Mouse (Mus musculus) cerebellum, postnatal 14 days (tissue): ENCODE data around the gene Strip1.

Experiments
- DNase-seq, 2 experiments: peaks; one replicate each; pipeline ENCODE4 v3.0.0; 2021; ENCODE audit warnings: mixed read lengths in 2 of 2

Strip1 gene

GRCm38 (mm10) chr3:107626751-107627150 is 4.7 kb downstream of the Strip1 start:
- DNase-seq, result no peak

DNA sequence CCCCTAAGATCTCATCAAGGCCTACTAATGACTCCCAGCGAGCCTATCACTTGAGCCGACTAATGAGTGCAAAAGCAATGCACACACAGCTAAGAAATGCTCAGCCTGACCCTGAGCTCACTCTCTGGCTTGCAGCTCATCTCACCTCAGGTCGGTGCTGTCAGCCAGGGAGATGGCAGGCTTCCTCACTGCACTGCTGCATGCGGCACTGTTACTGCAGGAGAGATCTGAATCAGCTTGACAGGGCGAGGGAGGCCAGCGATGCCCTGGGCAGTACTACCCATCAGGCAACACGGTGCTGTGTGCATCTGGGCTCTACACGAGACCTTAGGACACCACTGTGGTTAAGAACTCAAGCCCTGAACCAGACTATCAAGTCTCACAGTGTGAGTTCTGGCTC is 6.0 kb downstream of the Strip1 start:
- DNase-seq, result no peak

GRCm38 (mm10) chr3:107624424-107624823 is 7.1 kb downstream of the Strip1 start:
- DNase-seq, result no peak

- no peak for DNase-seq
Observed at GRCm38 (mm10) chr3:107622537-107622936, 9.0 kb downstream of the Strip1 start.

DNA sequence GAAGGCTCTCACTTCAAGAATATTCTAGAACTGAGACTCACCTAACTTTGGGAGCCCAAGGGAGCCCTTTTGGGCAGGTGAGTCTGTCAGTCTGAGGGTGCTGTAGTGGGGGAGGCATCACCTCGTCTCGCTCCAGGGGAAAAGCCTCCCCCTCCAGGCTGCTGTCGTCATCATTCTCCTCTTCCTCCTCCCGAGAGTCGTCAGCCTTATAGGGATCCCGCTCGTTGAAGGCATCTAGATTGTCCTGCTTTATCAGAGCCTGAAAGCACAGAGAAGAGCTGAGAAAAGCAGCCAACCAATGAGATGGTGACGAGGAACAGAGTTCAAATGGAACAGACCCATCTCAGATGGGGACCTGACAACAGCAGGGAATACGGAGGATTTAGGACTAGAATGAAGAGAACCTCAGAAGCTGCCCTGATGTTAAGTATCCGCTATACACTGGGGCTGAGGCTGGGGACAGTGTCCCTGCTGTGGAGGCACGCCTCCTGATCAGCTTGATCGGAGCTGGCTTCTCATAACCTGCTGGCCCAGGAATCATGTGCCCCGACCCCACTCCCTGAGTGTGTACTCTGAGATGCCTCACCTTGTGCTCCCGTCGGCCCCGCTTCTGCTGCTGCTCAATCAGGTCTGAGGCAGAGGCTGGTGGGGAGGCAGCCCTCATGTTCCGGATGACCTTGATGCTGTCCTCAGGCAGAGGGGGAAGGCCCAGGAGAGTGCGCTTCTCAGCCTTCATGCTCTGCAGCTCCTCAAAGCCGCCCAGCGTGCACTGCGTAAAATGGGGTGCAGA is 10.0 kb downstream of the Strip1 start:
- no peak for DNase-seq

DNA sequence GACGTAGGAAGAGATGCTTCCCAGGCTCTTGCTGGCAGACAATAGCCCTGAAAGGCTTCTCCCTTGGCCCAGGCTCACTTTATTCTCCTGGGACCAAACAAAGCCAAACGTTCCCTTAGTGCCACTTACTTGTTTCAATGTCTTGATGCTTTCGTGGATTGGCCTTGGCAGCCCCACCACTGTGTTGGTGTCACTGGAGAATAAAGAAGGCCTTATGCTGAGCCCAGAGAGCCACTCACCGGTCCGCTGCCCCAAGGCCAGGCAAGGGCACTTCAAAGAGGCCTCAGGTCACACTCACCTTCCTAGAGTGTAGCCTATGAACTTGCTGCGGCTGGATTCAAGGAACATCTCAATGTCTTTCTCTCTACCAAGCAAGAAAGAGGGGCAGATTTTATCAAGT is 11.6 kb downstream of the Strip1 start:
- peak in 1 of 2 experiments; percentile 1 for DNase-seq

DNA sequence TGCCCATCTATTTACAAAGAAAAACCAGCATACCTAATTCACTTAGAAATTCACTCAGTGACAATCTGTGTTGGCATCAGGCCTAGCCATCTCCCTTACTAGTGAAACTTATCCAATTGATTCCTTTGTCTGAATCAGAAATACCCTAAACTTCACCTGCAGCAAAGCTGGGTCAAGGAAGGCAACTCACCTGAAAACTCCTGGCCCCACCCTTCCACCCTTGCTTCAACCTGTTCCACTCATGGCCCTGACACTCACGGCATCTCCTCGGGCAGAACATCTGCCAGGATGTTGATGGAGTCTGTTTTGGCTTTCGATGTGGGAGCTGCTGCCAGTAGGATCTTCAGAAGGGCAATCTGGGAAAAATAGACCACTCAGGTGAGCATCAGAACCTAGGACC is 13.7 kb downstream of the Strip1 start:
- peak in 1 of 2 experiments; percentile 1 for DNase-seq

- DNase-seq, result peak; percentile 90 to 93
Observed at GRCm38 (mm10) chr3:107612902-107613525, 18.5 kb downstream of the Strip1 start.

- DNase-seq, result no peak
Observed at GRCm38 (mm10) chr3:107611394-107611793, 20.1 kb downstream of the Strip1 start.

DNA sequence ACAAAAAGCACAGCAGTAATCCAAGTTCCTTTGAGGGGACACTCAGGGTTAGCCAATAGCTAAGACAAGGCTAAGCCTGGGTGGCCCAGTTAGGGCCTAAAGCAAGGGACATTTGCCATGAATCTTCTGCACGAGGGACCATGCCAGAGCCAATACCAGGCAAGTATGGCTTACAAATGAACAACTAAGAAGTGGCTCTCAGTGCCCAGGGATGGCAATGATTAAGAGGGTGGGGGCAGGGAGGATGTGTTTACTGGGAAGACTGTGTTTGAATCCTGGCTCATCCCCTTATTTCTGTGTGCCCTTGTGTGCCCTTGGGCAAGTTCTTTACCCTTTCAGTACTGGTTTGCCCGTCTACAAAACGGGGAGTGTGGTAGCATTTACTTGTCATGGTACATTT is 22.1 kb downstream of the Strip1 start:
- DNase-seq, result no peak

- no peak for DNase-seq
Observed at GRCm38 (mm10) chr3:107608808-107609207, 22.7 kb downstream of the Strip1 start.

- DNase-seq, result peak in 1 of 2 experiments; percentile 38
Observed at GRCm38 (mm10) chr3:107607221-107607620, 24.3 kb downstream of the Strip1 start.

- DNase-seq, result peak; percentile 74 to 83
Observed at GRCm38 (mm10) chr3:107605304-107605703, 26.2 kb downstream of the Strip1 start.

GRCm38 (mm10) chr3:107600127-107600526 is 31.4 kb downstream of the Strip1 start:
- DNase-seq, result no peak

GRCm38 (mm10) chr3:107597586-107598389 is 33.7 kb downstream of the Strip1 start:
- no peak for DNase-seq

DNA sequence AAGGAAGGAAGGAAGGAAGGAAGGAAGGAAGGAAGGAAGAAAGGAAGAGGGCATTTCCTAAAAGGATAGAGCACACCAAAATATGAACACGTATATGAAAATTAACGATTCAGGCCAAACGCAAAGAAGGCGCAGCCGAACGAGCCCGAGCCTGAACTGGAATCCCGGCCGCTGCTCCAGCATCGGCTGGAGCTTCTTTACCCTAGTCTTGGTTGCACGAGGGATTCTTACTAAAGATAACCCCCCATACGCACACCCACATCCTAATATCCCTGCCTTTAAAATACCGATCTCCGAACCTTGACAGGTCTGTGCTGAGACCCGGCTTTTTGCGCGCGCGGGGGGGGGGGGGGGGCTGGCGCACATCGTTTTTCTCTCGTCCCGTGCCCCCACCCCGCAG is 34.4 kb downstream of the Strip1 start:
- no peak for DNase-seq

DNA sequence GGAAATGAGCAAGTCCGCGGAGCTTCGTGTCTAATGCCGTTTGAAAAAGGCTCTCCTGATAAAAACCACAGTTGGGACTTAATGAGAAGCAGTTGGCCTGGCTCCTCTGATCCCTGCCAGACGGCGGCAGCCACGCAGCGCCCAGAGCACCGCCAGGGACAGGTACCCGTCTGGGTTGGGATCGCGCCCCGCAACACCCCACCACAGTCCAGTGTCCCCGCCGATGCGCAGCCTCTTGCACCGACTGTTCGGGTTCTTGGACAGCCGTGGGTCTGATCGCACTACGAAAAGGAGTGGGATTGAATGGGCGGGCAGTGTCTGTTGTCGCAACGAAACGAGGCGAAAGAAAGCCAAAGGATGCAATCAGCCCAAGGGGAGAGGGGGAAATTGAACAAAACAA is 34.9 kb downstream of the Strip1 start:
- DNase-seq, result peak; percentile 48 to 59

GRCm38 (mm10) chr3:107595938-107596461 is 35.5 kb downstream of the Strip1 start:
- DNase-seq, result no peak

GRCm38 (mm10) chr3:107595264-107595937 is 36.1 kb downstream of the Strip1 start:
- no peak for DNase-seq

DNA sequence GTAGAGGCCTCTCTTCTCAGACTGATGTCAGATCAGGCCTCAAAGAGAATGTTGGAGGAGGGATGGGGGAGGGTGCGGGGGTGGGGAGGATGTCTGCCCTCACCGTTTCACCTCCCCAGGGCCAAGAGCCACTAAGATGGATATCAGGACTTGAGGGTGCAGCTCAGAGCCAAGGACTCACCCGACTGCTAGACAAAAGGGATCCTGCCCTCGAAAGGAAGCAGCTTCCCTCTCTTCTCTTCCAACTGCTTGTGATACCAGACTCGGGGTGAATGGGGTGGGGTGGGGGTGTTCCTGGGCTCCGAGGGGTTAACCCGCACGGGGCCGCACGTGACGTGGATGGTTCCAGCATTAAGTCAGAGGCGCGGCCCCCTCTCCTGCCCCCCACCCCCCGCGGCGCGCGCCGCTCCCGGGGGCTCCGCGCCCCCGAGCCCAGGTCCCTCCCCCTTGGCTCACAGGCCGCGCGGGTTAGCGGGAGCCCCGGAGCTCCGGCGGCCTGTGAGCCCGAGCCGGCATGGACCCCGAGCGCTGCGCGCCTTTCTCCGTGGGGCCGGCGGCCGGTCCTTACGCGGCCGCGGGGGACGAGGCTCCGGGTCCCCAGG is 36.7 kb downstream of the Strip1 start, which contains the start of gene Alx3:
Gene Alx3, plus strand, starts transcription at position 370 of the 602 bp plus-strand sequence.
- no peak for DNase-seq

DNA sequence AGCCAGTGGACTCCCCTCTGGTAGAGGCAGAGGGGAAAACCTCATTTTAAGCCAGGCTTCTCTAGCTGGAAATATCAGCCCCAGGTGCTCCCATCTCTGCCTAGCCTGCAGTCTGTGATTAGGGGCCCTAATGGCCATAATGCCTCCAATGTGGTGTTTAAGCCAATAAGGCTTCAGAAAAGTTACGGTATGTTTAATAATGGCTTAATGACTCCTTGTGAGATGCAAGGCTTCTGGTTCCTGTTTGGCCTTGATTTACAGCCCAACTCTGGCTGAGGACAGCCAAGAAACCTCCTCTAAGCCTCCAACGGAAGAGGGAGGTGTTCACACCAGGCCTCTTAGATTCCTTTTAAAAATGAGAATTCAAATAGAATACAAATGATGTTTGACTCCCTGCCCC is 37.9 kb downstream of the Strip1 start:
- DNase-seq, result no peak

DNA sequence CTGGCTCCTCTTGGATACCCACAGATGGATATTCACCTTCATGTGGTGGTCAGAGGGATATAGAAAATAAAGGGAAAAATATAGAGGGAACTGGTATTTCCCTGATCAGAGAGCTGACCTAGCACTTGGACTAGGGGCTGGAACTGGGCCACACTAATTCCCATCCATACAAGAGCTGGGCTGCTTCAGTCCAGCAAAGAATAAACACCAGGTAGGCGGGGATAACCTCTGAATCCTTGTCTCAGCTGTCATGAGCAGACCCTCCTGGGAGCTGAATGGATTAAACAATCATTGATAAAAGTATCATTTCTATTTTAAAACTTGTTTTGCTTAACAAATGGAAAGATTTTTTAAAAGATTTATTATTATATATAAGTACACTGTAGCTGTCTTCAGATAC is 39.9 kb downstream of the Strip1 start:
- no peak for DNase-seq
